Mouse (Mus musculus): ENCODE data around the gene Abca8b. TPM values are rescaled to one million over a fixed set of nuclear protein-coding genes. Genes with fewer than 3 reads are reported as not detected.

The Abca8b gene
- polyA plus RNA-seq, 1 experiment from 2014 or later = 0.67 TPM

DNA sequence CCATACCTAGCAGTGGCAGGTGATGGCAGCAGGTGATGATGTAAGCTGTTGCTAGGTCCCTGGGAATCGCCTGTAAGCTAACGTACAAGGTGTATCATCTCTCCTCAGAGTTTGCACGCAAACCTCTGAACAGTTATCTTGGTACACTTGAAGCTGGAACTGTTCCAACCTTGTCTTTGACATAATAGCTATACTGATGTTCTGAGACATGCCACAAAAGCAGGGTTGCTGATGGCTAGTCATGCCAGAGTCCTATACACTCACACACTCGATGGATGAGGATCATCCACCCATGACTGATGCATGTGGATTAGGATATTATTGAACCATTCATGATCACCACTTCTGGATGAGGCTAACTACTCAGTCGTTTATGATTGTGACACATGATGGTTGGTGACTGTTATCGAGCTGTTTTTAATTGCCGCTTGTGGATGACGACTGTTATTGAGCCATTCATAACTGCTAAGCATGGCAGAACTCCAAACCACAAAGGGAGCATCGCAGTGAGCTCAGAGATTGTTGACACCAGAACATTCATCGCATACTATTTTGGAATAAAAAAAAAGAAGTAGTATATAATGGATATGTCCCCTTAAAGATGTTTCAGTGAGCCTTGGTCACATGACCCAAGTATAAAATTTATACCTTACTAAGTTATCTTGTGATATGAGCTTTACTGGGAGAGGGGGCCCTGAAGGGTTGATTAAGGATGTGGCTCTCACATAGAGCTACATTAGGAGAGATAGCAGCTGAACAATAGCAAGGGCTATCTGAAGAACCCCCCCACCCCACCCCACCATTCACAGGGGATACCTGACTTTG lies 87.2 kb downstream of the Abca8b start:
- ATAC-seq = no peak
- WGBS = 82% methylated on average over 10 of the region's 10 CpGs
- Histone ChIP-seq H3K27me3 (replicated peaks) (no peaks in the 10 kb centered on the region), H3K27ac (no peak overlapping the region), H3K4me3 (replicated peaks) (no peak overlapping the region), H3K4me1 (replicated peaks) (no peaks in the 10 kb centered on the region), H3K9ac (no peak overlapping the region), H3K4me2 (replicated peaks) (no peak overlapping the region), H3K36me3 (no peaks in the 10 kb centered on the region), H3K9me3 (no peaks in the 10 kb centered on the region)

DNA sequence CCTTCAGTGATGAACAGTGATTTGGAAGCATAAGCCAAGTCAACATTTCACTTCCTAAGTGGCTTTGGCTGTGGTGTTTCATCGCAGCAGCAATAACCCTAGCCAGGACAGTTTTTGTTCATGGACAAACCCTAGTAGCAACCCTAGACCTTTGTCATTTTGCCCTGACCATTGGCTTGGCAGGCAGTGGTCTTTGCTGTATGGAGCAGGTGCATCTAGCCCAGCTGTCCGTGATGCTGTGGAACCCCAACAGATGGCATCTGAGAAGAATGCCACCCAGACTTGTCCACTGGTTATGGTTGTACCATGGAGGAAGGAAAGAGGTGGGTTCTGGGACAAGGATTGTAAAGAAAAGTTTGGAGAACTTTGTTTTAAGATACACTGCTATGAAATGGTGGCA lies 88.1 kb downstream of the Abca8b start:
- WGBS = 89% methylated on average over 2 of the region's 2 CpGs
- ATAC-seq = no peak

DNA sequence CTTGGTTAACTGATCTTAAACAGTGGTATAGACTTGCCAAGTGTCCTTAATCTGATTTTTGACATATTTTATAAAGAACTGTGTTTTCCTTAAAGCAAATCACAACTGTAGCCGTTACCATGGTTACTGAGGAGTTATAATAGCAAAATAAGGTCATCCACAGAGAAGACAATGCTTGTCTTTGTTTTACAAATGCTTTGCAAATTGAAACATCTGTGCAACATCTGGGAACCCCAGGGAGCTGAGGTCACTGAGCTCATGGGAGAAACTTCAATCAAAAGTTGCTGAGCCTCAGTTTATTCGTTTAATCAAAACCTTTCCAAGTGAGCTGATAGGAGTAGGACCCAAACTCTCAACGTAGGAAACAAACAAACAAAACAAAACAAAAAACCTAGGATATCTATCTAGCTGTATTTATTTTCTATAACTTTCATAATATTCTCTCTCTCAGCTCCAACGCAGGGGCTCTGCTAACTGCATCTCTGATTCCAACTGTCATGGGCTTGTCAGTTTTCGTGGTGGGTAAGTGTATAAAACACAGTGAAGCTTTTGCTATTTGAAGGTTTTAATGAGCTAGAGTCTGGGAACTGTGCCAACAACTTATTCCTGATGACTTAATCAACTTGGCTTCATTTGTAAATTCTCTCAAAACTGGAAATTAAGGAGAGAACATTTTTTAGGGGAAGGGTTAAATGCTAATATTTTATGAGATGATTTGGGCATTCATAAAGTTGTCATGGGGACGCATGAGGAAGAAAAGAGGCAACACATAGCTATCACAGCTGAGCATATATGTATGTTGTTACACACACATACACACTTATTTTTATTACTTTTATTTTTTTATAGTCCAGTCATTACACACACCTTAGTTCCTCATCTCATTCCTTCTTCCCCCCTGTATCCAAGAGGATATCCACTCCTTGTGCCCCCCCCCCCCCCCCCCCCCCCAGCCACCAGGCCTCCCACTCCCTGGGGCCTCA lies 92.7 kb downstream of the Abca8b start:
- Histone ChIP-seq H3K4me3 (replicated peaks) (no peak overlapping the region), H3K9ac (no peak overlapping the region), H3K27ac (no peak overlapping the region), H3K4me2 (replicated peaks) (no peak overlapping the region), H3K4me1 (replicated peaks) (no peaks in the 10 kb centered on the region), H3K9me3 (no peaks in the 10 kb centered on the region), H3K36me3 (no peaks in the 10 kb centered on the region), H3K27me3 (replicated peaks) (no peaks in the 10 kb centered on the region)
- ATAC-seq = no peak
- 47% methylated on average over 6 of the region's 6 CpGs for WGBS

More for the DNA sequence above, 88.1 kb downstream of the Abca8b start:
- H3K4me2 ChIP-seq (replicated peaks) = no peak overlapping the region
- H3K27ac ChIP-seq = no peak overlapping the region
- no peaks in the 10 kb centered on the region for H3K9me3 ChIP-seq
- no peaks in the 10 kb centered on the region for H3K36me3 ChIP-seq
- H3K9ac ChIP-seq = no peak overlapping the region
- no peaks in the 10 kb centered on the region for H3K4me1 ChIP-seq (replicated peaks)
- no peaks in the 10 kb centered on the region for H3K27me3 ChIP-seq (replicated peaks)
- no peak overlapping the region for H3K4me3 ChIP-seq (replicated peaks)

DNA sequence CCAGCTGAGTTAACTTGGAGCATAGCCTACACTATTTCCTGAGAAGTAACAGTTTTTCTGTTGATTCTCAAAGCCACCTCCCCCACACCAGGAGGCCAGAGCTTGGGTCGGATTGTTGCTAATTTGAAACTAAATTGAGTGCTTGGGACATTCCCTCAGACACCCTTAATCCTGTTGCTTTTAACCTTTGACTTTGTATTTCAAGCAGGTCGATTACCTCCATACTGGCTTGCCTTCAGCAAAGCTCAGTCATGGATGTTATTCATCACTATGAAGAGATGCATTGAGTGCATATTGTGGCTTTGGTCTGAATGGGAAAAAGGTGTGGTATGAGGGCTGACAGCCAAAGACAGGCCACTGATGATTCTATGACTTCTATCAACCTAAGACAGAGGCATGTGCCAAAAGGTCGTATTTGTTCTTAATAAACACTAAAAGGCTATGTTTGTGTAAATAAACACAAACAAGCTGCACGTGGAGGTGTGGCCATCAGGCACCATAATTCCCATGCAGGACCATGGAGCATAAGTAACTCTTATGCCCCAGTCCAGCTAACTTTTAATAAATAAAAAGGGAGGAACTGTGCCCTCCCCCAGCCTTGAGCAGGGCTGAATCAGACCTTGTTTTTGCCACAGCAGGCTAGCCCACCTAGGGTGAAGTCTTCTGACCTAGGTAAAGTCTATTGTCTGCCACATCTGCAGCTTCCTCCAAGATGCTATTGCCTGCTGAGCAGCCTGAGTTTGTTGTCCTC lies 95.0 kb downstream of the Abca8b start:
- ATAC-seq = no peak
- 25% methylated on average over 4 of the region's 4 CpGs for WGBS
- H3K4me2 ChIP-seq (replicated peaks) = no peak overlapping the region

DNA sequence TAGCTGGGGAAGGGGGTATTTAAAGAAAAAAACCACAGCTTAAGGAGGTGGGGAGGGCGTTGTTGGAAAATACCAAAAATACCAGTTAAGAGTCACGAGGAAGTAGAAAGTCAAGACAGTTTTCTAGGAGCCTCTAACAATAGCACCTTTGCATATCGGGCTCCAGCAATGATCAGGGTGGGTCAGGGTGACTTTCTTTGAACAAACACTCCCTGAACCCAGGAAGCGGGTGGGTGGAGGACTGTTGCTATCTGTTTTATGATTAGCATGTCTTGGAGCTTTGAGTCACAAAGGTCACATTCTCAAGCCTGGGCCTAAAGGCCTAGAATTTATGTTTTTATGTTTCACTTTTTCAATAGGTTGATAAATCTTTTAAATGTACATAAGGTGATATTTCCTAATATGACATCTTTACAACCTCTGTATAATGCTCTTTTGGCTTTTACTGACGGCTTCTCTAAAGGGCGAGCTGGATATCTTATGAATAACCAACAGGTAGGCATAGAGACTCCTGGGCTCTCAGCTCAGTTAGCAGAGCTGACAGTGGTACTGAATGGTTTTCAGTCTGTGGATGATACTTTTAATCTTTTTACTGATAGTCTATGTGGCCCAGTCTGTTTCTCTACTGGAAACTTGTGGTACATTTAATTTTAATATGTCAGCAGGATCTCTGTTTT lies 96.7 kb downstream of the Abca8b start:
- H3K4me3 ChIP-seq (replicated peaks) = no peak overlapping the region
- no peaks in the 10 kb centered on the region for H3K36me3 ChIP-seq
- H3K4me1 ChIP-seq (replicated peaks) = no peaks in the 10 kb centered on the region
- peak overlapping the region; percentile 58; the same call in 1 of the 2 replicates for H3K27ac ChIP-seq
- no peaks in the 10 kb centered on the region for H3K9me3 ChIP-seq
- peak; percentile 69 for ATAC-seq
- no peak overlapping the region for H3K9ac ChIP-seq
- no peak overlapping the region for H3K4me2 ChIP-seq (replicated peaks)
- no peaks in the 10 kb centered on the region for H3K27me3 ChIP-seq (replicated peaks)
- 68% methylated on average over 6 of the region's 6 CpGs for WGBS

More for the DNA sequence above, 95.0 kb downstream of the Abca8b start:
- no peaks in the 10 kb centered on the region for H3K36me3 ChIP-seq
- no peak overlapping the region for H3K4me3 ChIP-seq (replicated peaks)
- H3K9ac ChIP-seq = no peak overlapping the region
- H3K27me3 ChIP-seq (replicated peaks) = no peaks in the 10 kb centered on the region
- no peak overlapping the region for H3K27ac ChIP-seq
- H3K4me1 ChIP-seq (replicated peaks) = no peaks in the 10 kb centered on the region
- no peaks in the 10 kb centered on the region for H3K9me3 ChIP-seq

DNA sequence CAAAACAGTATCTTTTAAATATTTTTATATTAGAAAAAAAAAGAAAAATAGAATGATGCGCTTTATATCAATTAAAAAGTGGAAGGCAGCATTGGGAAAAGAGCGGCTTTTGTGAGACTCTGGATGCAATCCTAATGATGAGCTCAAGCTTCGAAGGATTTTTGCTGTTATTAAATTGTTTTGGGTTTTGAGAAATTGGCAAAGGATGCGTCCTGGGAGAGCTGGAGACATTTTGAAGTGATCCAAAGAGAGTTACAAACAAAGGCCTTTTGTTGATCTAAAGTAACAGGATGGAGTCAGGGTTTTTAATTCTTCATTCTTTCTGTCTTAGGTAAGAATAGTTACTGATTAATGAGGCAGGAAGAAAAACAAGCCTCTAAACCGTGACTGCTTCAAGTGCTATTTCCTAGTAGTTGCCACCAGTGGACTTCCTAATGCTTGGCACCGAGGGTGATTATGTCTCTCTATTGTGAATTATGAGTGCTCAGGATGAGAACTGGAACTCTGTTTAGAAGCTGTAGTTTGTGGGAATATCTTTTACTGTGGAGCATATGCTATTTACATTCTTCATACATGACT lies 99.6 kb downstream of the Abca8b start:
- Histone ChIP-seq H3K4me2 (replicated peaks) (no peak overlapping the region), H3K4me1 (replicated peaks) (no peaks in the 10 kb centered on the region), H3K9ac (no peak overlapping the region), H3K9me3 (no peaks in the 10 kb centered on the region), H3K27me3 (replicated peaks) (no peaks in the 10 kb centered on the region), H3K4me3 (replicated peaks) (no peak overlapping the region), H3K27ac (no peak overlapping the region), H3K36me3 (no peaks in the 10 kb centered on the region)
- 60% methylated on average over 6 of the region's 6 CpGs for WGBS
- no peak for ATAC-seq

DNA sequence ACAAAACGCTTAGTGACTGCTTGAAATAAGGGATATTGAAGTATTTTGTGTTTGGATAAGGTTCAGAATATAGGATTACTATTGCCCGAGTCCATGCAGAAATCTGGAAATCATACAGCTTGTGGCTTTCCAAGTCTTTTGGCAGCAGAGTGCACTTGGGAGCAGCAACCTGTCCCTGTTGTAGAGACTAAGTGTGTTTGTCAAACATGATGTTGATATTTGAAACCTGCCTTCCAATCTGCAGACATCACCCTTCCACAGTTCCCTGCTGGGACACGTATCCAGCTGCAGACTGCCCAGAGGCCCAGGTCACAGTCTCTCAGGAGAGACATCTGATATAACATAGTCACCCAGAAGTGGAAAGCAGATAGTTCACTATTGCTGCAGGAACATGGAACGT lies 100.1 kb downstream of the Abca8b start:
- no peaks in the 10 kb centered on the region for H3K27me3 ChIP-seq (replicated peaks)
- H3K27ac ChIP-seq = no peak overlapping the region
- no peaks in the 10 kb centered on the region for H3K36me3 ChIP-seq
- WGBS = 64% methylated on average over 4 of the region's 4 CpGs
- H3K9me3 ChIP-seq = no peaks in the 10 kb centered on the region
- H3K9ac ChIP-seq = no peak overlapping the region
- H3K4me2 ChIP-seq (replicated peaks) = no peak overlapping the region
- H3K4me3 ChIP-seq (replicated peaks) = no peak overlapping the region
- H3K4me1 ChIP-seq (replicated peaks) = no peaks in the 10 kb centered on the region
- no peak for ATAC-seq

DNA sequence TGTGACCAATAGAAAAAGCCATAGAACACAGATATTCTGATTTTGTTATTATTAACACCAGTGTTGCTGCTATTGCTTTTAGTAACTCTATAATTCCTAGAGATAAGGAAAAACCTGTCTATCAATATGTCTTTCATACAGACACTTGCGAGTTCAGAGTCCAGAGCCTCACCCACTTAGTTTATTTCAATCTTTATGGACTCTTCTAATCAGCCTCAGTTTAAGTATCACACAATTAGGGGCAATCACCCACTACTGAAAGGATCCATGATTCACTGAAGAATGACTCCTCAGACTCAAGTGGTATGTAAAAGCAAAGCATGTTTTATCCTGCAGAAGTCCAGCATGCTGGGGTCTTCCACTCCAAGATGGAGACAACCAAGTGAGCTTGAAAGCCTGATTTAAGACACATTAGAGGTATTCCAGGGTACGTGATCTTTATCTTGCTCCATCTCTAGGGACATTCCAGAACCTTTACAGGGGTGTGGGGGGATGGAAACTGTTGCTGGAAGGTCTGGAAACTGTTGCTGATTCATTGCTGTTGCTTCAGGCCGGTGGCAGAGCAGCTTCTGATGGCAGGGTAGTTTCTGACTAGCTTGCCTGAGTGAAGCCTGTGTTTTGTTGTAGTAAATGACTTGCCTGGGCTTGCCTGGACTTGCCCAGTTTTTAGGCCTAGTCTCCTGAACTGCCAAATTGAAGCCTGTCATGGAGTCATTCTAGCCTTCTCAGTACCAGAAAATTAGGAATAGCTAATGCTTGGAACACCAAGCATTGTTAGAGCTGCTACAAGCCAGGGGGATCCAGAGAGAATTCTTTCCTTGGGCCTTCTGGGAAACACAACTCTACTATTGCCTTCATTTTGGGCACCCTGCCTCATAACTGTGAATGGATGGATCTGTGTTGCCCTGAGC lies 101.5 kb downstream of the Abca8b start:
- H3K4me3 ChIP-seq (replicated peaks) = no peak overlapping the region
- peak; percentile 93 for ATAC-seq
- H3K36me3 ChIP-seq = no peaks in the 10 kb centered on the region
- H3K27me3 ChIP-seq (replicated peaks) = no peaks in the 10 kb centered on the region
- H3K27ac ChIP-seq = peak overlapping the region; percentile 34; the same call in 1 of the 2 replicates
- 60% methylated on average over 3 of the region's 3 CpGs for WGBS
- no peak overlapping the region for H3K4me2 ChIP-seq (replicated peaks)
- no peak overlapping the region for H3K9ac ChIP-seq
- H3K9me3 ChIP-seq = no peaks in the 10 kb centered on the region
- H3K4me1 ChIP-seq (replicated peaks) = no peaks in the 10 kb centered on the region

DNA sequence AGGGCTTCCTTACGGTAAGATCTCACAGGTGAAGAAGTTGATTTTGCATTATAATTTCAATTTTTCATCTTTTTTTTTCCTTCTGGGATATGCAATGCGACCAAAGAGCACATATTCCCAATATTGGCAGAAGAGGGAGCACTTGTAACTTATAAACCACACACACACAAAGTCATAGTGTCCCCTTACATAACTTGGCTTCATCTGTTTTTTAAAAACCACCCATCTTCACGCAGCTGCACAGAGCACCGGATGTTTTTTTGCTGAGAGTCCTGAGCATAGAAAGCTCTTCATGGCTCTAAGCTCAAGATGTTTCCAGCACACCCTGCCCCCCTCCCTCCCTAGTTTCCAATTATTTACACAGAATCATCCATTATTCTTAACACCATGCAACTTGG lies 103.7 kb downstream of the Abca8b start:
- Histone ChIP-seq H3K9me3 (no peaks in the 10 kb centered on the region), H3K4me3 (replicated peaks) (no peak overlapping the region), H3K27ac (no peak overlapping the region)

DNA sequence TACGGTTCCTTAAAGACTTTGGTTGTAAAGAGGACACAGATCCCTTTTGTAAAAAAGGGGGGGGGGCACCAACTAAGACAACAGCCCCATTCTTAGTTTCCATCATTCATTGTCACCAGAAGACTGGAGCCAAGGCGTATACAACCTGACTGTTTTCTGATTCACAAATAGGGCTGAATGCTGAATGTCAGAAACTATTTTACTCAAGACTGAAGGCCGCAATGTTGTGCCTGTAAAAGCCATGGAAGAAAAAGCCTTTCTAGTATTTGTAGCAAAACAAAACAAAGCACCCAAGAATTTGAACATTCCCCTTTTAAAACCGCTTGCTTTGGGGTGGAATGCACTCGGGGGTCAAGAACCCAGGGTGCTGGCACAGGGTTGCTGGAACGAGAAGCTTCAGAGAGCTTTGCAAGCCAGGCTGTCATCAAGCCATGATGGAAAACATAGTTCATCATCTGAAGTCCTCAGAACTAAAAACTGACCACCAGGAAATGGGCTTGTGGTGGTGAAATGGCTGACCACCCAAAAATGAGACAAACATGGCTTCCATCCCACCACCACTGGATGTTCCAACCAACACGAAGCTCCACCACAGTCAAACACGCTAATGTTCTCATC lies 104.2 kb downstream of the Abca8b start:
- Histone ChIP-seq H3K27me3 (replicated peaks) (no peaks in the 10 kb centered on the region), H3K4me1 (replicated peaks) (no peaks in the 10 kb centered on the region), H3K4me2 (replicated peaks) (no peak overlapping the region), H3K4me3 (replicated peaks) (no peak overlapping the region), H3K9ac (no peak overlapping the region), H3K36me3 (no peaks in the 10 kb centered on the region), H3K27ac (no peak overlapping the region), H3K9me3 (no peaks in the 10 kb centered on the region)
- ATAC-seq = no peak
- WGBS = 83% methylated on average over 8 of the region's 8 CpGs

More for the DNA sequence above, 103.7 kb downstream of the Abca8b start:
- H3K4me1 ChIP-seq (replicated peaks) = no peaks in the 10 kb centered on the region
- H3K27me3 ChIP-seq (replicated peaks) = no peaks in the 10 kb centered on the region
- ATAC-seq = peak; percentile 46; the same call in 1 of the 2 replicates
- WGBS = 63% methylated on average over 4 of the region's 4 CpGs
- H3K9ac ChIP-seq = no peak overlapping the region
- no peaks in the 10 kb centered on the region for H3K36me3 ChIP-seq
- no peak overlapping the region for H3K4me2 ChIP-seq (replicated peaks)
